Mouse (Mus musculus): Measurements from ENCODE around the gene Lta. TPM values are rescaled to one million over a fixed set of nuclear protein-coding genes. Genes with fewer than 3 reads are reported as not detected.

Lta gene
- total RNA-seq, 1 experiment from 2014 or later = not detected

GRCm38 (mm10) chr17:35163326-35164081 is 41.6 kb downstream of the Lta start:
- no peak for ATAC-seq (replicated peaks; ENCODE audit: low read depth, poor library complexity, severe bottlenecking)

DNA sequence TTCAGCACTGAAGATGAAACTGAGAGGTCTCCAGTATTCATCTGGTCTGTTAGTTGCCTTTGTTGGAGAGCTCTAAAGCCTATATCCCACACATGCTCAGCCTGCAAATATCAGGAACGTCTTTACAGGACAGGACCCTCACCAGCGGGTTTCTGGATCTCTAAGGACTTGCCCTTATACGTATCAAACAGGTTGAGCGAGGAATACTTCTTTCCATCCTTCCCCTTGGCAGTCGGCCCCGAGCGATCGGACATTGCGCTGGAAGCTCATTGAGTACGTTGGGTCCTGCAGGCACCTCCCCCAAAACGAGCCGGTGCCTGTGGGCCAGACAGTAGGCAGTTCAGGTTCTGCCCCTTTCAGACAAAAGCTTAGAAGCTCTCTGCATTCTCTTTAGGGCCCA is 42.4 kb downstream of the Lta start:
- no peak for ATAC-seq (replicated peaks; ENCODE audit: low read depth, poor library complexity, severe bottlenecking)

- no peak for ATAC-seq (replicated peaks; ENCODE audit: low read depth, poor library complexity, severe bottlenecking)
Measured at GRCm38 (mm10) chr17:35162121-35162520, 43.0 kb downstream of the Lta start.

DNA sequence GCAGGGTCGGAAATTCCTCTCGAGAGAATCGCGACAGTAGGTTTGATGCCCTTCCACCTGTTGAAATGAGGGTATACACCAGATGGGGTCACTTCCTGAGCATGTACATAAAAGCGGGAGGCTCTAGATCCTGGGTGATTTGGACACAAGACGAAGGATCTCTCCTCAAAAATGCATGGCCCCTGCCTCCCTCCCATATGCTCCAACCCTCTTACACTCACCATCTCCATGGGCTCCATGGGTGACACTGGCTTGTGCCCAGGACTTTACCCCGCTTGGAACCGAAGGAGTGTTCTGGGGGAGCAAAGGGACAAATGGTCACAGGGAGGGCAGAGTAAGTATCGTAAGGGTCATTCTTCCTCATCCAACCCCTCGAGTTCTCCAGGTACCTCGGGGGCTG is 43.7 kb downstream of the Lta start:
- no peak for ATAC-seq (replicated peaks; ENCODE audit: low read depth, poor library complexity, severe bottlenecking)

GRCm38 (mm10) chr17:35159638-35160037 is 45.5 kb downstream of the Lta start:
- no peak for ATAC-seq (replicated peaks; ENCODE audit: low read depth, poor library complexity, severe bottlenecking)

GRCm38 (mm10) chr17:35158850-35159593 is 46.1 kb downstream of the Lta start:
- ATAC-seq (replicated peaks; ENCODE audit: low read depth, poor library complexity, severe bottlenecking) = no peak

- no peak for ATAC-seq (replicated peaks; ENCODE audit: low read depth, poor library complexity, severe bottlenecking)
Measured at GRCm38 (mm10) chr17:35157661-35158175, 47.4 kb downstream of the Lta start.

DNA sequence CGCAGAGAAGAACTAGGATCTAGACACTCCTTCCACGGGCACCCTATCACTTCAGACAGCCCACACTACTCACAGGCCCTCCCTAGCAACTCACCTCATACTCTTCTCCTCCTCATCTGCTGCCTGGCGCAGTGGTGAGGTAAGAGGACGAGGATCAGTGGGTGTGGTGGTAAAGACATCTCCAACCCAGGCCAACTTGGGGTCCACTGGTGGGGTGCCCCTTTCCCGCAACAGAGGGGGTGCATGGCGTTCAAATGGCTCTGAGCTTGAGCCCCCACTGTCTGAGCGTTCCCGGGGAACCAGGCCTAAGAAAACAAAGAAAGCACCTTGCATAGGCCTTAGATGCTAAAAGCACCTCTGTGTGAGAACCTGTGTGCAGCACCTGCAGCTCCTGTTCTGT is 47.9 kb downstream of the Lta start:
- no peak for ATAC-seq (replicated peaks; ENCODE audit: low read depth, poor library complexity, severe bottlenecking)

DNA sequence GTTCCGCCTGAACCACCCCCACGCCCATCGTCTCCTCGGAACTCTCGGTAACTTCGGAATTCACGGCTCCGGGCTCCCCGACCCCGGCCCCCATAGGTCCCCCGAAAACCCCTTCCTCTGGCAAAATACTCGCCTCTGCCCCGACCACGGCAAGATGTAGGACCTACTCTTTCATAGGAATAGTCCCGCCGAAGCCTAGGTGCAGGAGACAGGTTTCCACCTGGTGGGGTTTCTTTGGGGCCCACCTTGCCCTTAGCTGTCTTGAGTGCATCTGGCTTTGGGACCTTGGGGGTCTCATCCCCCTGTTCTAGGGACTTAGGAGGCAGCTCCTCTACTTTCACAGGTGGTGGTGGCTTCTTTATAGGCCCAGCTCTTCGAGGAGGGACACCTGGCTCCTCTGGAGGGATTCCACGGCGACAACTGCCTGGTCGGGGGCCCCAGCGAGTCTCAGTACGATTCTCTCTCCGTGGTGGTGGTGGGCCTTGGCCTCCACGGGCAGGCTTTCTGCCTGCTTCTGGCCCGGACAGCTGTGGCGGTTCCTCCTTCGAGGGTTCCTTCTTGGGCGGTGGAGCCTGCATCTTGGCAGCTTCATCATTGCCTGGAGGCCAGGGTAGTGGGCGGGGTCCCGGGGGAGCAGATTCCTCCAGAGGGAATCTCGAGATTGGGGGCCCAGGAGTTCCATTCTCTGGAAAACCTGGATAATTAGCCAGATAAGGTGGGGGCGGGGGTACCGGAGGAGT is 48.5 kb downstream of the Lta start:
- ATAC-seq (replicated peaks; ENCODE audit: low read depth, poor library complexity, severe bottlenecking) = no peak

- ATAC-seq (replicated peaks; ENCODE audit: low read depth, poor library complexity, severe bottlenecking) = no peak
Measured at GRCm38 (mm10) chr17:35155451-35155850, 49.7 kb downstream of the Lta start.

- ATAC-seq (replicated peaks; ENCODE audit: low read depth, poor library complexity, severe bottlenecking) = no peak
Measured at GRCm38 (mm10) chr17:35154616-35155015, 50.5 kb downstream of the Lta start.

- ATAC-seq (replicated peaks; ENCODE audit: low read depth, poor library complexity, severe bottlenecking) = no peak
Measured at GRCm38 (mm10) chr17:35153931-35154330, 51.2 kb downstream of the Lta start.

Other genes starting within 250 kb of the Lta start
- 79.3 and 84.3 TPM in 2 replicates for gene Hspa1b, start 246.1 kb downstream of the Lta start, total RNA-seq (2017)
- not detected in 2 replicates for gene Gm20481, start 235.4 kb downstream of the Lta start, total RNA-seq (2017)
- gene Hspa1a, start 233.2 kb downstream of the Lta start, total RNA-seq (2017) = 33.5 and 47.4 TPM in 2 replicates
- 0.63 TPM in 1 of 2 replicates, not detected in the other for gene Hspa1l, start 232.6 kb downstream of the Lta start, total RNA-seq (2017)
- 26.9 and 34.1 TPM in 2 replicates for gene Lsm2, start 223.5 kb downstream of the Lta start, total RNA-seq (2017)
- 174 and 210 TPM in 2 replicates for gene Vars, start 204.4 kb downstream of the Lta start, total RNA-seq (2017)
- gene Vwa7, start 188.8 kb downstream of the Lta start, total RNA-seq (2017) = 0.32 TPM in 1 of 2 replicates, not detected in the other
- gene Sapcd1, start 177.3 kb downstream of the Lta start, total RNA-seq (2017) = 1.2 and 4.4 TPM in 2 replicates
- gene Msh5, start 158.6 kb downstream of the Lta start, total RNA-seq (2017) = 3.8 and 4.2 TPM in 2 replicates
- gene Clic1, start 155.4 kb downstream of the Lta start, total RNA-seq (2017) = 214 and 220 TPM in 2 replicates
- gene Ddah2, start 146.3 kb downstream of the Lta start, total RNA-seq (2017) = 21.3 and 26.7 TPM in 2 replicates
- not detected in 2 replicates for gene Ly6g6c, start 140.0 kb downstream of the Lta start, total RNA-seq (2017)
- gene Mpig6b, start 139.2 kb downstream of the Lta start, total RNA-seq (2017) = not detected in 2 replicates
- not detected in 2 replicates for gene Ly6g6e, start 128.4 kb downstream of the Lta start, total RNA-seq (2017)
- not detected in 2 replicates for gene Ly6g6d, start 127.3 kb downstream of the Lta start, total RNA-seq (2017)
- not detected in 2 replicates for gene Ly6g6f, start 119.7 kb downstream of the Lta start, total RNA-seq (2017)
- 33.1 and 38.8 TPM in 2 replicates for gene Abhd16a, start 116.1 kb downstream of the Lta start, total RNA-seq (2017)
- not detected in 2 replicates for gene Ly6g5c, start 97.1 kb downstream of the Lta start, total RNA-seq (2017)
- not detected in 2 replicates for gene Ly6g5b, start 89.9 kb downstream of the Lta start, total RNA-seq (2017)
- gene Gpank1, start 83.9 kb downstream of the Lta start, total RNA-seq (2017) = 39.5 and 50.1 TPM in 2 replicates
- gene Csnk2b, start 83.3 kb downstream of the Lta start, total RNA-seq (2017) = 286 and 306 TPM in 2 replicates
- 6.3 and 8.2 TPM in 2 replicates for gene D17H6S53E, start 79.0 kb downstream of the Lta start, total RNA-seq (2017)
- not detected in 2 replicates for gene Apom, start 73.3 kb downstream of the Lta start, total RNA-seq (2017)
- 58.8 and 103 TPM in 2 replicates for gene Bag6, start 70.2 kb downstream of the Lta start, total RNA-seq (2017)
- 74.7 and 110 TPM in 2 replicates for gene Prrc2a, start 40.5 kb downstream of the Lta start, total RNA-seq (2017)
- 4.7 and 5.4 TPM in 2 replicates for gene Aif1, start 29.3 kb downstream of the Lta start, total RNA-seq (2017)
- 44.3 and 51.6 TPM in 2 replicates for gene Lst1, start 16.9 kb downstream of the Lta start, total RNA-seq (2017)
- gene Ltb, start 10.9 kb downstream of the Lta start, total RNA-seq (2017) = 1.1 and 1.8 TPM in 2 replicates
- 9.4 and 11.3 TPM in 2 replicates for gene Tnf, start 3.3 kb downstream of the Lta start, total RNA-seq (2017)
- not detected in 2 replicates for gene Gm16181, start 15.5 kb upstream of the Lta start, total RNA-seq (2017)
- gene Atp6v1g2, start 28.3 kb upstream of the Lta start, total RNA-seq (2017) = 1.6 and 1.8 TPM in 2 replicates
- 5.2 and 7.0 TPM in 2 replicates for gene Nfkbil1, start 30.4 kb upstream of the Lta start, total RNA-seq (2017)
- gene Ddx39b, start 36.4 kb upstream of the Lta start, total RNA-seq (2017) = 199 and 218 TPM in 2 replicates
- 427 and 466 TPM in 2 replicates for gene H2-D1, start 57.4 kb upstream of the Lta start, total RNA-seq (2017)
- gene H2-Q1, start 115.1 kb upstream of the Lta start, total RNA-seq (2017) = 0.05 TPM in 1 of 2 replicates, not detected in the other
- gene H2-Q2, start 136.9 kb upstream of the Lta start, total RNA-seq (2017) = not detected in 2 replicates
- 53.3 and 55.3 TPM in 2 replicates for gene H2-Q4, start 174.3 kb upstream of the Lta start, total RNA-seq (2017)
- 78.6 and 82.7 TPM in 2 replicates for gene H2-Q6, start 219.5 kb upstream of the Lta start, total RNA-seq (2017)
- gene H2-Q7, start 233.8 kb upstream of the Lta start, total RNA-seq (2017) = 68.1 and 79.8 TPM in 2 replicates

Measured in common myeloid progenitor, adult 5-6 weeks (primary cell).